Mouse (Mus musculus): ENCODE data around the gene Gsc. TPM values are rescaled to one million over a fixed set of nuclear protein-coding genes. Genes with fewer than 3 reads are reported as not detected.
A peak's percentile ranks its signal among the peaks of the same experiment; 100 is the strongest.

The Gsc gene
- polyA plus RNA-seq, 1 experiment from 2014 or later, result 0.65 TPM

DNA sequence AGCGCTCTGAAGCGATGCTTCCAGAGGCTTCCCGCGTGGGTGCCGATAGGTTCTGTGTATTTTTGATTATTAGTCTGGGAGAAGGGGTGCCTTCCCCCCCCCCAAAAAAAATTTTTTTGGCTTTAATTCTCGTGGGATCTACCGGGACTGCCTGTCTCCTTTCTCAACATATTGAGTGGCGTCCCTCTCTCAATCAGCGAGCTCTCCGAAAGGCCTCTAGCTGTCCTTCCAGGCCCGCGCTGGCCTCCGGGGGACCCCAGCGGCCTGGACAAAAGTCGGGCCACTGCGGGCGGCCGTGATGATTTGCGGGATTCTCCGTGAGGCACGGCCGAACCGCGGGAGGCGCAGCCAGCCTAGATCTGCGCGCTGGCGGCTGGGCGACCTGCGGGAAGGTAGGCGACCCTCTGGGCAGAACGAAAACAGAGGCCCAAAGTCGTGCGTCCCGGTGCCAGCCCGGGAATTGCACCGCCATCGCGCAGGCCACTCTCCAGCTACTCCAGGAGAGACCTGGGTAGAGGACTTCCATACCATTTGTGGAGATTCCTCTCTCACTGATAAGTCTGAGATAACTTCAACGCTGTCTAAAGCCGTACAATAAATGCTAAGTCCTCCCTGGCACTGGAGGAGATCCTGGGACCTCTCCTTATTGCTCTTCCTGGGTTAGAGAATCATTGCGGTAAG, 1.2 kb upstream of the Gsc start:
- Histone ChIP-seq H3K36me3 (no peaks in the 10 kb centered on the region), H3K27me3 (peaks cover 92% of the 10 kb centered on the region), H3K9me3 (no peaks in the 10 kb centered on the region), H3K4me3 (peak overlapping the region; percentile 19; the same call in 1 of the 2 replicates), H3K9ac (replicated peaks) (no peak overlapping the region), H3K4me2 (replicated peaks) (no peak overlapping the region), H3K4me1 (peaks cover 37% of the 10 kb centered on the region), H3K27ac (replicated peaks) (no peak overlapping the region)
- under 1% methylated on average over 39 of the region's 42 CpGs for WGBS
- ATAC-seq (ENCODE audit: low FRiP score, low read depth), result no peak

DNA sequence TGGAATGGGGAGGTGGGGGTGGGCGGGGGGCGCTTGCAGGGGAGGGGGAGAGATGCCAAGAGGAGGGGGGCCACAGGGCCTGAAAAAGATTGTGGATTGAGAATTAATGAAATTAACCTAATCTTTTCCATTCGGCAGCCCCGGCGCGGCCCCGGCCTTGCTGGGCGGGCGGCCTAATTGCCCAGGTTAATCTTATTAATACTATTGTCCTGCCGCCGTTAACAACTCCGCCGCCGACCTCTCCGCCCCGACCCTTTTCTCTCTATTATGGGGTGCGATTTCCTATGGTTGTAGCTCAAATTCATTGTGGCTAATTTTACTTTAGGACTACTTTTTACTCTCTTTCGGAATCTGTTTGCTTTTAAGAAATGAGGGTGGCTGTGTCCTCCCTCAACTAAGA, 362 bp upstream of the Gsc start:
- H3K9me3 ChIP-seq, result no peaks in the 10 kb centered on the region
- H3K36me3 ChIP-seq, result no peaks in the 10 kb centered on the region
- ATAC-seq (ENCODE audit: low FRiP score, low read depth), result no peak
- WGBS, result 0% methylated on average over 17 of the region's 18 CpGs
- no peak overlapping the region for H3K27ac ChIP-seq (replicated peaks)
- H3K4me3 ChIP-seq, result peak overlapping the region; percentile 45
- H3K4me2 ChIP-seq (replicated peaks), result peak overlapping the region; percentile 67
- peaks cover 37% of the 10 kb centered on the region for H3K4me1 ChIP-seq
- H3K9ac ChIP-seq (replicated peaks), result 0 out of 2 replicates have a peak overlapping the region, but pooled peaks have one; percentile 21
- H3K27me3 ChIP-seq, result peaks cover 95% of the 10 kb centered on the region

DNA sequence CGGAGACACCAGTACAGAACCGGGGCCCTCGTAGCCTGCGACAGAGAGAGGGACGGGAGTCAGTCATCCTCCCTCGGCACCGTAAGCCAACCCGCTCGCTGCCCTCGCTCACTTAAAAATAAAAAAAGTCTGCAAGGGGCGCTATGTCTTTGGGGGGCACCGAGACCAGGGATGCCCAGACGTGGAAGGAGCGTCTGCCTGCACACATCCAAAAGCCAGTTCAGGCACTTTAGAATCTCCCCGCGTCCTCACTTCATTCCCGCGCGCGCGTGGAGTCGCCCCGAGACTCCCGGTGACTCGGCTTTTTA, 958 bp downstream of the Gsc start:
- Histone ChIP-seq H3K9me3 (no peaks in the 10 kb centered on the region), H3K36me3 (no peaks in the 10 kb centered on the region), H3K4me3 (peak overlapping the region; percentile 45), H3K27ac (replicated peaks) (no peak overlapping the region), H3K4me1 (peaks cover 37% of the 10 kb centered on the region), H3K4me2 (replicated peaks) (peak overlapping the region; percentile 67), H3K9ac (replicated peaks) (no peak overlapping the region), H3K27me3 (peaks cover 97% of the 10 kb centered on the region)
- 1% methylated on average over 25 of the region's 25 CpGs for WGBS
- no peak for ATAC-seq (ENCODE audit: low FRiP score, low read depth)

DNA sequence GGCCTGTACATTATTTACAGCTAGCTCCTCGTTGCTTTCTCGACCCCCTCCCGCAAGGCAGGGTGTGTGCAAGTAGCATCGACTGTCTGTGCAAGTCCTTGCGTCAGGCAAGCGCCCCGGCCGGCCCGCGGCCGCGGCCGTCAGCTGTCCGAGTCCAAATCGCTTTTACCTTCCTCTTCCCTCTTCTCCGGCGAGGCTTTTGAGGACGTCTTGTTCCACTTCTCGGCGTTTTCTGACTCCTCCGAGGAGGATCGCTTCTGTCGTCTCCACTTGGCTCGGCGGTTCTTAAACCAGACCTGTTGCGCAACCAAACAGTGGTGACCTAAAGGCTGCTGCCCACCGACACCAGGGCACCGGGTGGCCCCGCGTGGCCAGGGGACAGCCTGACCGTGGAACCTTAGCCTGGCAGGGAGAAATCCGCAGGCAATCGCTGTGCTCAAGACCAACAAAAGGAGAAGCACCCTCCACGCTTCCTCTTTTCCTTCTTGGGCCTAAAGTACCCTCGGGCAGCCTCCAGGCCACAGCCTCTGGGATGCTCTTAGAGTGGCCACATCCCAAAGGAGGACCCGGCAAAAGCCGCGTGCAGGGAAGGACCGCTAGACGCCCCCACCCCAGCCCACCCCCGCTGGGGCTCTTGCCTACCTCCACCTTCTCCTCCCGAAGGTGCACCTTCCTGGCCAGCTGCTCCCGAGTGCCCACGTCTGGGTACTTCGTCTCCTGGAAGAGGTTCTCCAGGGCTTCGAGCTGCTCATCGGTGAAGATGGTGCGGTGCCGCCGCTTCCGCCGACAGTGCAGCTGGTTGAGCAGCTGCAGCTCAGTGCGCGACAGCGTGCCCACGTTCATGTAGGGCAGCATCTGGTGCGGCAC, 1.5 kb downstream of the Gsc start:
- no peak overlapping the region for H3K27ac ChIP-seq (replicated peaks)
- no peak for ATAC-seq (ENCODE audit: low FRiP score, low read depth)
- no peaks in the 10 kb centered on the region for H3K9me3 ChIP-seq
- H3K4me2 ChIP-seq (replicated peaks), result peak overlapping the region; percentile 67
- no peak overlapping the region for H3K9ac ChIP-seq (replicated peaks)
- H3K4me3 ChIP-seq, result peak overlapping the region; percentile 45
- H3K36me3 ChIP-seq, result no peaks in the 10 kb centered on the region
- H3K27me3 ChIP-seq, result peaks cover 97% of the 10 kb centered on the region
- peaks cover 42% of the 10 kb centered on the region for H3K4me1 ChIP-seq
- under 1% methylated on average over 57 of the region's 57 CpGs for WGBS

DNA sequence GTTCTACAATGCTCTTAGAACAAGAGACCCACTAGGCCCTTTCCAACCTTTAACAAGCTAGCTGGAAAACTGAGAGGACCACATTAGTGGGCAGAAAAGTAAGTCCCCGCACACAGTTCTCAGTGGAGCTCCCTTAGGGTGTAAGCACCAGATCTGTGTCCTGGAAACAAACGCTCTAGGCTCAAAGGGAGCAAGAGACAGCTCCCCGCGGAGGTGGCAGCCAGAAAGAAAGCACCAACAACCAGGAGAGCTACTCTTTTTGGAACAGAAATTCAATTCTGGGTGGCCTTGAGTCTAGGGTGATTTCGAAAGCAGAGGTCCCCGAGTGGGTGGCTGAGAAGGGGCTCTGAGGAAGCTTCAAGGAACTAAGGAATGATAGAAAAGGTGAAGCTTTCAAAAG, 2.5 kb downstream of the Gsc start:
- Histone ChIP-seq H3K27ac (replicated peaks) (no peak overlapping the region), H3K27me3 (peaks cover 97% of the 10 kb centered on the region), H3K4me2 (replicated peaks) (no peak overlapping the region), H3K4me3 (no peak overlapping the region), H3K36me3 (no peaks in the 10 kb centered on the region), H3K4me1 (peaks cover 43% of the 10 kb centered on the region), H3K9me3 (no peaks in the 10 kb centered on the region), H3K9ac (replicated peaks) (no peak overlapping the region)
- 5% methylated on average over 6 of the region's 6 CpGs for WGBS
- no peak for ATAC-seq (ENCODE audit: low FRiP score, low read depth)

DNA sequence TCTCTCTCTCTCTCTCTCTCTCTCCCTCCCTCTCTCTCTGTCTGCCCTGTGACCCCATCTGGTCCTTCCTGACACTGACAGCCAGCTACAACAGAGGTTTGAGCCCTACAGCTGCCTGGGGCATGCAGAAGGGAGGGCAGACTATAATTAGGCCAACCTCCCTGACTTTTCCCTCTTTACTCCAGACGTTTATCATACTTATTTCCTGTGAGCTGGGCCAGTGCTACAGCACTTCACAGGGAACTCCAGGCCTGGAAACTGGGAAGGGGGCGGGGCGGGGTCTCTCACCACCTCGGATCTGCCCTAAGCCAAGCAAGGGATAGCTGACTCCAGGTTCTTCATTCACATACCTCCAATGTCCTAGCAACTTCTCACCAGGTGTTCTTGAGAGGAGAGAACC, 4.3 kb downstream of the Gsc start:
- no peak overlapping the region for H3K9ac ChIP-seq (replicated peaks)
- H3K36me3 ChIP-seq, result no peaks in the 10 kb centered on the region
- 2% methylated on average over 4 of the region's 4 CpGs for WGBS
- H3K4me1 ChIP-seq, result peaks cover 37% of the 10 kb centered on the region
- H3K4me3 ChIP-seq, result no peak overlapping the region
- H3K27ac ChIP-seq (replicated peaks), result no peak overlapping the region
- peaks cover 95% of the 10 kb centered on the region for H3K27me3 ChIP-seq
- no peaks in the 10 kb centered on the region for H3K9me3 ChIP-seq
- no peak overlapping the region for H3K4me2 ChIP-seq (replicated peaks)
- ATAC-seq (ENCODE audit: low FRiP score, low read depth), result no peak

DNA sequence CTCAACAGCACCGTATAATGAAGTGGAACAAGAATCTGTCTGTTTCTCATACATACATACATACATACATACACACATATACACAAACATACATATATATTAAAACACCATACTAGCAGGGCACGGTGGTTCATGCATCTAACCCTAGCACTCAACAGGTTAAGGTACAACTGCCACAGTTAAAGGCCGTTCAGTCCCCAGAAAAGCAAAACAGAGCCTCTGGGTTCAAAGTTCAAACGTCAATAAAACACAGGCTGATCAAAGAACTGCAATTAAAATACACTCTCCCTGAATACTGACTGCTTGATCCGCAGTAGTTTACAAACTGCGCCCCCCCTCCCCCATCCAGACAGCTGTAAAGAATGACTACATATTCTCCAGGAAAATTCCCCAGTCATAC, 5.8 kb downstream of the Gsc start:
- Histone ChIP-seq H3K27me3 (peaks cover 94% of the 10 kb centered on the region), H3K9me3 (no peaks in the 10 kb centered on the region), H3K4me1 (peaks cover 23% of the 10 kb centered on the region), H3K27ac (replicated peaks) (no peak overlapping the region), H3K36me3 (no peaks in the 10 kb centered on the region), H3K4me2 (replicated peaks) (no peak overlapping the region), H3K9ac (replicated peaks) (no peak overlapping the region), H3K4me3 (no peak overlapping the region)
- ATAC-seq (ENCODE audit: low FRiP score, low read depth), result no peak
- WGBS, result 39% methylated on average over 6 of the region's 6 CpGs

DNA sequence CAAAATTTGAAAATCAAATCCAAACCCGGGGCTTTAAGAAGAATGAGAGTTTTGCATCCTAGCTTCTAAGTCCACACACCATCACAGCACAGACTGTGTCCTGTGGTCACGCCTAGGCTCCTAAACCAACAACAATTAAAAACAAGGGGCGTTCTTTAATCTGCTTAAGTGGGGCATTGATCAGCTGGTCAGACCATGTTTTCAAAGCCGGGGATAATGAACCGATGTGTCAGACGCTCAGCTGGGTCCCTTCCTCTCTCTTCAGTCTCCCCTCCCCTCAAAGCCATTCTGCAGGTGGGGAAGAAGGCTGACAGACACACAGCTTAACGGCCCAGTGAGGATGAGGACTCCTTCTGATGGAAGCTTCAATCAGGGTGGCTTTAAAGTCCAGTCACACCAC, 6.2 kb downstream of the Gsc start:
- Histone ChIP-seq H3K36me3 (no peaks in the 10 kb centered on the region), H3K4me2 (replicated peaks) (no peak overlapping the region), H3K27me3 (peaks cover 93% of the 10 kb centered on the region), H3K27ac (replicated peaks) (no peak overlapping the region), H3K4me3 (no peak overlapping the region), H3K4me1 (peaks cover 19% of the 10 kb centered on the region), H3K9ac (replicated peaks) (no peak overlapping the region), H3K9me3 (no peaks in the 10 kb centered on the region)
- ATAC-seq (ENCODE audit: low FRiP score, low read depth), result peak; percentile 69
- WGBS, result 3% methylated on average over 7 of the region's 7 CpGs

DNA sequence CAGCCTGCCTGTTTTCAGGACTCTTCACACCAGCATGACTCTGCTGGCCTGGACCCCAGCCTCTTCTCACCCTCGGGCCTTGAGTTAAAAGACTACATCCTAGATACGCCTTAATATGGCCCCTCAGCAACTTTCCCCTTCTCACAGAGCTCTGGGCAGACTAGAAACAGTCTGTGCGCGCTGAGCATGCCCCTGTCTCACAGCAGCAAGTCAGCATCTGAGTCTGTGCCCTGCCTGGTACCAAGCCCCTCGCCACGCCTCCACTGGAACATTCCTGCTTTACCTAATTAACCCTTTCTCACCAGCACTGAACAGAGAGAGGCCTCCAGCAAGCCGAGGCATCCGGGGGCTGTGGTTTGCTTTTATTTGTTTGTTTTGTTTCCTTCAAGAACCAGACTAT, 11.8 kb downstream of the Gsc start:
- Histone ChIP-seq H3K27me3 (peaks cover 73% of the 10 kb centered on the region), H3K27ac (replicated peaks) (no peak overlapping the region), H3K9me3 (no peaks in the 10 kb centered on the region), H3K4me1 (peaks cover 2% of the 10 kb centered on the region; the same call in 1 of the 2 replicates), H3K9ac (replicated peaks) (no peak overlapping the region), H3K4me3 (no peak overlapping the region), H3K36me3 (no peaks in the 10 kb centered on the region), H3K4me2 (replicated peaks) (no peak overlapping the region)
- no peak for ATAC-seq (ENCODE audit: low FRiP score, low read depth)
- 21% methylated on average over 8 of the region's 8 CpGs for WGBS

DNA sequence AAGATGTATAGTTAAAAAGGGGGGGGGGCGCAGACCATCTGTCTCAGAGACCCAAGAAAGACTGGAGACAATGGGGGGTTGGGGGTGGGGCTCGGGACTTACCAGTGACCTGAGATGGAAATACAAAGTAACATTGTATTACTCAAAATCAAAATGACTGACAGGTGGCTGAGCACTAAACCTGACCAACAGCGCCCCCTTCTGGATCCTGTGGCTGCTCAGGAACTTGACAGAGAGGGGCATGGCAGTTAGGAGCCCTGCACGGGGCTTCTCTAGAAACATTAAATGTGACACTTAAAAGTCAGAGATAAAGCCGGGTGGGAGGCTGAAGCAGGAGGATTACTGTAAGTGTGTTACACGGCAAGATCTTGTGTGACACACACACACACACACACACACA, 13.8 kb downstream of the Gsc start:
- no peak overlapping the region for H3K4me2 ChIP-seq (replicated peaks)
- no peaks in the 10 kb centered on the region for H3K4me1 ChIP-seq
- no peaks in the 10 kb centered on the region for H3K36me3 ChIP-seq
- 65% methylated on average over 6 of the region's 6 CpGs for WGBS
- no peak for ATAC-seq (ENCODE audit: low FRiP score, low read depth)
- H3K9ac ChIP-seq (replicated peaks), result no peak overlapping the region
- no peak overlapping the region for H3K27ac ChIP-seq (replicated peaks)
- H3K9me3 ChIP-seq, result no peaks in the 10 kb centered on the region
- H3K4me3 ChIP-seq, result no peak overlapping the region
- H3K27me3 ChIP-seq, result peaks cover 55% of the 10 kb centered on the region

DNA sequence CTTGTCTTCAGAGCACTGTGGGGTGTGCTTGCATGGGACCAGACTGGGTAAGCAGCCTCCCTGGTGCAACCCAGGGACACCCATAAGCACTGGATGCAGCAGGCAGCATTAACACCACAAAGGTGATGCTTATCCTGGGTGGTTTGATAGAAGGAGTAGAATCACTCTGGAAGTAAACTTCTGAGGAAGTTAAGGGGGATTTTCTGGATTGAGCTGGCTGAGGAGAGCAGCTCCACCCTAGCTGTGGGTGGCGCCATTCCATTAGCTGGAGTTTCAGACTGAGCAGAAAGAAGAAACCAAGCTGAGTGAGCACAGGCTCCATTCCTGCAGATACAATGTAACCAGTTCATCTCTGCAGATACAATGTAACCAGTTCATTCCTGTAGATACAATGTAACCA, 20.1 kb downstream of the Gsc start:
- Histone ChIP-seq H3K4me2 (replicated peaks) (no peak overlapping the region), H3K9ac (replicated peaks) (no peak overlapping the region), H3K4me3 (no peak overlapping the region), H3K36me3 (no peaks in the 10 kb centered on the region), H3K4me1 (no peaks in the 10 kb centered on the region), H3K27me3 (peaks cover 14% of the 10 kb centered on the region), H3K27ac (replicated peaks) (no peak overlapping the region), H3K9me3 (no peaks in the 10 kb centered on the region)
- WGBS, result 60% methylated on average over 1 of the region's 1 CpGs
- no peak for ATAC-seq (ENCODE audit: low FRiP score, low read depth)

DNA sequence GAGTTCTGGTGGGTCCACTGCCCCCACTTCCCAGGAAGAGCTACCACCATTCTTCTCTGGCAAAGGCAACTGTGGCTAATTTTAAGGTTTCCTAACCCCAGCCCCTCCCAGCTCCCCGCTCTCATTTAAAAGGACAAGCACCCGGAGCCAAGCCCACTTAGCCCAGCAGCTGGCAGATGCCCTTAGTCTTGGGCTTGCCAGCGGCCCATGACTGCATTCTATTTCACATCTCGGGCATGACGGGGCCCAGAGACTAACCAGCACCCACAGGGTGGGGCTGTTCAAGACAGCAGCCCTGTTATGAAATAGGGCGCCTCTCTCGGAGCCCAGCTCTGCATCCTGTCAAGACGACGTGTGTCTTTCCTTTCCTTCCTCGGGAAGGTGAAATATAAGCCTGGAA, 22.9 kb downstream of the Gsc start:
- no peak for ATAC-seq (ENCODE audit: low FRiP score, low read depth)
- H3K36me3 ChIP-seq, result no peaks in the 10 kb centered on the region
- peaks cover 8% of the 10 kb centered on the region for H3K27me3 ChIP-seq
- H3K4me3 ChIP-seq, result no peak overlapping the region
- H3K4me1 ChIP-seq, result no peaks in the 10 kb centered on the region
- H3K9ac ChIP-seq (replicated peaks), result no peak overlapping the region
- 84% methylated on average over 10 of the region's 10 CpGs for WGBS
- no peak overlapping the region for H3K4me2 ChIP-seq (replicated peaks)
- no peaks in the 10 kb centered on the region for H3K9me3 ChIP-seq
- no peak overlapping the region for H3K27ac ChIP-seq (replicated peaks)

Data from midbrain, embryonic 12.5 days (tissue).